Mouse (Mus musculus) spleen, embryonic (tissue): ENCODE results near the gene Arfgap2.

ENCODE experiments used
- CTCF ChIA-PET: fragments of 350-600 bp; sonication (Branson Sonifier 250); formaldehyde crosslinking; loops from one replicate; lab custom pipeline; 2022; lab: Charles Lee

The Arfgap2 gene

GRCm38 (mm10) chr2:91305926-91306325, 41.2 kb downstream of the Arfgap2 start:
- CTCF ChIA-PET: no interaction called here

GRCm38 (mm10) chr2:91306589-91306988, 41.8 kb downstream of the Arfgap2 start:
- CTCF ChIA-PET: no interaction called here

GRCm38 (mm10) chr2:91308680-91309079, 43.9 kb downstream of the Arfgap2 start:
- CTCF ChIA-PET: no interaction called here

- CTCF ChIA-PET: no interaction called here
Measured at GRCm38 (mm10) chr2:91309546-91309945, 44.8 kb downstream of the Arfgap2 start.

GRCm38 (mm10) chr2:91312578-91313311, 48.0 kb downstream of the Arfgap2 start:
- CTCF ChIA-PET: no interaction called here

- CTCF ChIA-PET: no interaction called here
Measured at GRCm38 (mm10) chr2:91314184-91314583, 49.4 kb downstream of the Arfgap2 start.

- CTCF ChIA-PET: no interaction called here
Measured at GRCm38 (mm10) chr2:91320559-91321529, 56.1 kb downstream of the Arfgap2 start.

GRCm38 (mm10) chr2:91321923-91322322, 57.1 kb downstream of the Arfgap2 start:
- CTCF ChIA-PET: no interaction called here

- CTCF ChIA-PET: no interaction called here
Measured at GRCm38 (mm10) chr2:91322490-91322889, 57.7 kb downstream of the Arfgap2 start.

- CTCF ChIA-PET: no interaction called here
Measured at GRCm38 (mm10) chr2:91324346-91324745, 59.6 kb downstream of the Arfgap2 start.

GRCm38 (mm10) chr2:91324761-91325421, 60.1 kb downstream of the Arfgap2 start:
- CTCF ChIA-PET: no interaction called here
